Mouse (Mus musculus) adrenal gland, postnatal 10 days (tissue): ENCODE results near the gene Cadm4. TPM values are rescaled to one million over a fixed set of nuclear protein-coding genes. Genes with fewer than 3 reads are reported as not detected.
A peak's percentile ranks its signal among the peaks of the same experiment; 100 is the strongest.
"Not testable (repeated sequence)": the region's sequence is repeated elsewhere in the genome, so short reads cannot be mapped to it uniquely, and the experiment has no call there.

ENCODE experiments used
- DNase-seq: peaks from one replicate; pipeline ENCODE4 v3.0.0; 2021; ENCODE audit warnings: mixed read lengths
- total RNA-seq, 2 experiments: library from RNA; stranded (reverse); gene quantifications; 2 replicates each; pipeline ENCODE4 v1.2.3; 2021

Gene Cadm4
- total RNA-seq, 2 experiments from 2014 or later: 6.4 to 8.6 TPM

DNA sequence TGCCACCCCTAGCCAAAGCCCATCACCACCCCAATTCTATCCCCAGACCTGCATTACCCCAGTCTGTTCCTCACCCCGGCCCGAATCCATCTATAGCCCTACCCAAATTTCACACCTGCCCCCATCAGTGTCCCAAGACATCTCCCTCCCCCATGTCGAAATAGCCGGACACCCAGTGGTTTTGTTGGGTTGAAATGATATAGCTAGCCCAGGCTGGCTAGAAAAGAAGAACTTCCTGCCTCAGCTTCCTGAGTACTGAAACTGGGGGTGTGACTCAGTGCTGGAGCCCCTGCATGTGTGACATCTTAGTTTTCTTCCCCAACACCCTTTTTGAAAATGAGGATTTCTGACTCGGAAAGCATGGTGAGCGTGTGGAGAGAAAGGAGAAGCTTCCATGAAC lies 15.0 kb upstream of the Cadm4 start:
- no peak for DNase-seq

DNA sequence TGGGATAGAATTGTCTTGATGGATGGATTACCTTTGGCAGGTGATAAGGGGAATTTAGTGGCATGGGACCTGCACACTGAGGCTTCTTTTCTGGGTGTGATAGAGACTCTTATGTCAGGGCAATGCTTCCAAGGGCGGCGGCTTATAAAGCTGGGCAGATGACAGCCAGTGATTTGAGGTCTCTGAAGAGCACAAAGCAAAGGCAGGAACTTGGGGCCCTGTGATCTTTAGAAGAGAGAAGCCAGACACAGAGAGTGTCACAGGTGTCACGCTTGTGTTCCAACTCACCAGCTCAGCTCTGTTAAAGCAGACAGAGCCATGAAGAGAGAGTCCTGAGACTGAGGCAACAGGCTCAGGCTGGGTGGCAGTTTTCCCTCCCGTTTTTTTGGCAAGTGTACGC lies 13.9 kb upstream of the Cadm4 start:
- DNase-seq: no peak

DNA sequence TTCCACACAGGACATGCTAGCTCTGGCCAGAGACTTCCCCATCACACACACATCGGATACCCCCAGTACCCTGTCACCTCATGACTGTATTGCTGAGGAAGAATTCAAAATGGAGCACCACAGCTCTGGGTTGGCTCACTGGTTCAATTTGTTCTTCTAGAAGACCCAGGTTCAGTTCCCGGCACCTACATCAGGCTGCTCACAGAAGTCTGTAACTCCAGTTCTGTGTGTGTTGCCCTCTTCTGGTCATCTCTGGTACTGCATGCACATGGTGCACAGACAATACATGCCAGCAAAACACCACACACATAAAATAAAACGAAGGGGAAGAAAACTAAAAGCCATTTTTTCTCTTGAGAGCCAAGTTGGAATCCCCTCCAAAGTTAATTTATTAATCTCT lies 12.7 kb upstream of the Cadm4 start:
- no peak for DNase-seq

DNA sequence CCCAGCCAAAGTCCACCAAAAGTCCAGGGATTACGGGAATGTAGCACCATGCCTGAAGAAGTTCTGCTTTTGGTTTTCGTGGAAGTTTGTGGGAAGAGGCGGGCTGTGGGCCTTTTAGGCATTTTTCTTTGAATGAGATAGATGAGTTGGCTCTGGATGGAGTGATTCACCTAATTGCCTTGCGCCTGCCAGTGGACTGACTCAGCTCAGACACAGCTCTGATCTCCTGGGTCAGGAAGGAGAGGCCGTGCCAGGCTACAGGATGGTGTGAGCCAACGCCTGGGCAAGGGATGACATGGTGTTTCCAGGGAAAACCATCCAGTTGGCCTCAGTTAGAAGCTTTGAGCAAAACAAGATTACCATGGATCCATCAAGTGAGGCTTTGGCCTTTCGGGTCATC lies 11.5 kb upstream of the Cadm4 start:
- DNase-seq: peak; percentile 71

DNA sequence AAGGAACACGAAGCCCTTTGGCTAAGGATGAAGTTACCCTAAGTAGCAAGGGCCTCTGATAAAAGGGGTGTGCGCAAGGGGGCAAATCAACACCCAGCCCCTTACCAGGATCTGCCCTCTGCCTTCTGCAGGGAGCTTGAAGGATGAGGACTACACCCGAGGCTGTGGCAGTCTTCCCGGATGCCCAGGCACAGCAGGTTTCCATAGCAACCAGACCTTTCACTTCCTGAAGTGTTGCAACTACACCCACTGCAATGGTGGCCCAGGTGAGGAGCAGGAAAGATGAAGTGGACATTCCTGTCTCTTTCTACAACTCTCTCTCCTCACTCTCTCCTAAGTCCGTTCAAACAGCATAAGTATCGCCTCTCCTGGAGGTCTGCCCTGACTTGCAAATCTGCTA lies 9.4 kb upstream of the Cadm4 start:
- no peak for DNase-seq

DNA sequence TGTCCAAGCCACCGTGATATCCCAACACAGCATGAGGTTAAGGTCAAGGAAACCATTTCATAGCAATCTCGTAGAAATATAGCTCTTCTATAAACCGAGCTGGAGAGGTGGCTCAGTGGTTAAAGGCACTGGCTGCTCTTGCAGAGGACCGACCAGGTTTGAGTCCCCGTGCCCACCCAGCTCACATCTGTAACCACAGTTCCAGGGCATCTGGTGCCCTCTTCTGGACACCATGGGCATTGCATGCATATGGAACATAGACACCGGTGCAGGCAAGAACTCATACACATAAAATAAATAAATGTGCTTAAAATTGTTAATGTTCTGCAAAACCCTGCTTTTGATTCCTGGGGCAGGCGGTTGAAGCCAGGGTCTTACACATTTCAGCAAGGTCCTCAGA lies 8.9 kb upstream of the Cadm4 start:
- peak; percentile 27 for DNase-seq

DNA sequence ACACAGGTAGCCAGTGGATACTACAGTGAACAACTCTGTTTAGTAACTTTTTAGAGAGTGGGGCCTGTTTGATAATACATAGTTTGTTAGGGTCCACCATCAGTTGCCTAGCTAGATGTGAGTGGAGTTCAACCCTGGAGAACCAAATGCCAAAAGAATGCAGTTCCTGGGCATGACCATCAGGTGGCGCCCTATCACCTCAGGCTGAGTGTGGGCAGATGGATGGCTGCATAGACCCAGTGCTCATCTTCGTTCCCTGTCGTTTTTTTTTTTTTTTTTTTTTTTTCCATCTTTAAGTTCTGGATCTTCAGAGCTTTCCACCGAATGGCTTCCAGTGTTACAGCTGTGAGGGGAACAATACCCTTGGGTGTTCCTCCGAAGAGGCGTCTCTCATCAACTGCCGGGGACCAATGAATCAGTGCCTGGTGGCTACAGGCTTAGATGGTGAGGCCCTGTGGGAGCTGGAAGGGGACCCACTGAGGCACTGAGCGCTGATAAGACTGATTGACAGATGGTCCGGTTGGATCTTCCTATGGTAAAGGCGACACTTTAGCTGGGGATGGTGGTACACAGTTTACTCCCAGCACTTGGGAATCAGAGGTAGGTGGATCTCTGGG lies 7.8 kb upstream of the Cadm4 start:
- DNase-seq: peak; percentile 79

DNA sequence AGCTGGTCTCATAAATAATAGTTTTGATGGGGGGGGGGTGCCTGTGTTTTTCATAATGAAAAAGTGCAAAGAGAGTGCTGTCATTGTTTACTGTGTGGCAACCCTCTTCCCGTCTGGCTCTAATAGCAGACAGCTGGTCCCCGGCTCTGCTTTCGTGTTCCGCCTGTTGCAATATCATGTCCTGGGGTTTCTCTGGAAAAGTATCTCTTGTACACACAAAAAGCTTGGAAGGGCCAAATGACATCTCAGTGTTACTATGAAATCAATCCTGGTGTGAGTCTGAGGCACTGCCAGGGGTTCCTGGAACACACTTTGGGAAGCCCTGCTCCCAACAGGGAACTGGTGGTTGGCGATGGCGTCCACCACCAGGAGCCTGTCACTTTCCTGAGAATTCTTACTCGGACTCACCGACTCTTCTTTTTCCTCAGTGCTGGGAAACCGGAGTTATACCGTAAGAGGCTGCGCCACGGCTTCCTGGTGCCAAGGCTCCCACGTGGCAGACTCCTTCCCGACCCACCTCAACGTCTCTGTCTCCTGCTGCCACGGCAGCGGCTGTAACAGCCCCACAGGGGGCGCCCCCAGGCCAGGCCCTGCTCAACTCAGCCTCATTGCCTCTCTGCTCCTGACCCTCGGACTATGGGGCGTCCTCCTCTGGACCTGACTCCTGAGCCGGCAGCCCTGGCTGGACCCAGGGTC lies 6.9 kb upstream of the Cadm4 start:
- DNase-seq: no peak

- DNase-seq: no peak
Measured at GRCm38 (mm10) chr7:24476338-24476737, 5.5 kb upstream of the Cadm4 start.

- no peak for DNase-seq
Measured at GRCm38 (mm10) chr7:24476856-24477255, 5.0 kb upstream of the Cadm4 start.

DNA sequence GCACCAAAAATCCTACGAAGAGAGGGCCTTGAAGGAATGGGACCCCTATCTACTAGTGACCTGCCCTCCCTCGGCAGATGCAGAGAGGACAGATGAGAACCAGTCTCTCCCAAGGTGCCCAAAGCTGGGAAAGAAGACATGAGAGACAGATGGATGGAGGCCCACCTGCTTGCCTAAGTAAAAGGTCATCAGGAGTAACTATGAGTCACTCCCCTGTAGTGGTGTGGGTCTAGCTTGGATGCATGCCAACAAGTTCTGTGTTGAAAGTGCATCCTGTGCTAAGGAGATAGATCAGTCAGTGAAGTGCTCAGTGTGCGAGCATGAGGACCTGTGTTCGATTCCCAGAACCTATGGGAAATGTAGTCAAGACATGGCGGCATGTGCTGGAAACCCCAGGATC lies 2.9 kb upstream of the Cadm4 start:
- no peak for DNase-seq

DNA sequence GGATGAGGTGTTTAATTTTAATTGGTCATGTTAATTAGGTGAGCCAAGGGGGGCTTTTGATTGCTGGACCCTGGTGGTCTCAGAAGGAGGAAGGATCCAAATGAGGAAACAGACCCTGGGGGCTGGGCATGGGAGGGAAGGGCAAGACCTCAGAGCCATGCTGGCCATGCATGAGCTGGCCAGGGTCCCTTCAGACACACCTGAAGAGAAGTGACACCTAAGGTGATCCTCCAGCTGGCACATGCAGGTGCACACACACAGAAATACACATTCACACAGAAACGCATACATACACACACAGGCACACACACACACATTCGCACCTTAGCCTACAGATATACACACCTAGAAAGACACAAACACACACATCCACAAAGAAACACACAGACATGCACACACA lies 2.1 kb upstream of the Cadm4 start:
- no peak for DNase-seq

DNA sequence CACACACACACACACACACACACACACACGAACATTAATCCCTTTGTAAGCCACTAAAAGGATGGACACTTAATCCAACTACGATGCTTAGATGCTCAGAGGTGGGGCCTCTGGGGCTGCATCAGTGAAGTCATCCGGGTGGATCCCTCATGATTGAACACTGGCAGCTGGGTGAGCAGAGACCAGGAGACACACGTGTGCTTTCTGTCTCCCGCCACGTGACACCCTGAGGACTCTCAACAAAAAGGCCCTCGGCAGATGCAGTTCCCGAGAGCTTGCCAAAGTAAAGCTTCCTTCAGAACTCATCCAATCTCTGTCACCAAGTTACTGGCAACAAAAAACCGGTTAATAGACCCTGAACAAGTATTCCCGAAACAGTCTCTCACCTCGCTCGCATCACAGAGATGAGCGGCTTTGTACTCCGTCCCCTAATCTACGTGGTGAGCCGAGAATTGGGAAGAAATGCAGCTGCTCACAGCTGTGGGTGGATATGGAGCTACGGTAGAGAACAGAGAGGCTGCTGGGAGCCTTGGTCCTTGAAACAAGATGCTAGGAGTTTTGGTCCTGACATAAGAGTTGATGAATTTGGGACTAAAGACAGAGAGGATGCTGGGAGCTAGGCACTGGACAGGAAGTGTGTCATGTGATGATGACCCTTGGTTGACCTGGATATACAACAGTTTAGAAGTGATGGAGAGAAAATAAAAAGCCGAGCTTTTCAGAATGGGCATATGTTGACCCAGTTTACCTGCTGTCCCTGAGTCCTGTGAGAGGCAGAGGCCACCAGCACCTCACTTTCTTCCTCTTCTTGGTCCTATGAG lies 1.5 kb upstream of the Cadm4 start:
- no peak for DNase-seq

DNA sequence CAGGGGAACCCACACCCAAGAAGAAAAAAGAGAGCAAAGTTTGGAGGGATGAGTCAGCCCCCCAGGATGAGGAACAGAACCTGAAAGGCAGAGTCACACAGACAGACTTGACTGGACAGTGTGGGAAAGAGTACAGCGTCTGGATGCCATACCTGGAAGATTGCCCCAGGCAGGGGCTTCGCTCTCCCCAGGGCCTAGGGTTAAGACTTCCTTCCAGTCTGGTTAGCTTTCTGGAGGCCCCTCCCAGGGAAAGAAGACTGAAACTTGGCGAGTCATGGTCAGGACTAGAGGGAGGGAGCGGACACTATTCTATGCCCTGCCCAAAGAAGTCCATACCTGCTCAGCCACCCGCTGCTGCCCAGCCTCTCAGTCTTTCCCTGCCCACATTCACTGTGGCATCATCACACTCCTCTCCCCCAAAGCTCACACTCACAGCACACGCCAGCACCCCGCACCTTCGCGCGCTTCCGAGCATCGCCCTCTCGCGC lies 793 bp upstream of the Cadm4 start:
- DNase-seq: no peak

GRCm38 (mm10) chr7:24482208-24483020 lies 591 bp downstream of the Cadm4 start:
- no peak for DNase-seq

DNA sequence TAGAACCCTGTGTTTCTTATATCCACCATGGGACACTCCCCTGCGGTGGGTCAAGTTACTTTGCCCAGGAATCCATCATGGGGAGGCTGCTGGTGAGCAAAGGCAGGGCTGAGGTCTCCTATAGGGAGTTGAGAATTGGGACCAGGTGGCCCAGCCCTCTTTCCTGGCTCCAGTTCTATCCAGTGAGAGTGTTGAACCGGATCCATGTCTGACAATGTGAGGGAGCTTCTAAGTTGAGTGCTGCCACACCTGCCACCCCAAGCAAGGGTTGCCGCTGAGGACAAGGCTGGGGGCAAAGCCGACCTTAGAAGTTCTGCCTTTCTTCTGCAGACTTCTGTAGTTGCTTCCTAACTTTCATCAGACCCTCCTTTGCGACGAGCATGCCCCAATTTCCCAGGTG lies 1.5 kb downstream of the Cadm4 start:
- DNase-seq: not testable (repeated sequence)

GRCm38 (mm10) chr7:24485481-24485880 lies 3.7 kb downstream of the Cadm4 start:
- no peak for DNase-seq

GRCm38 (mm10) chr7:24486654-24487130 lies 4.9 kb downstream of the Cadm4 start:
- no peak for DNase-seq

DNA sequence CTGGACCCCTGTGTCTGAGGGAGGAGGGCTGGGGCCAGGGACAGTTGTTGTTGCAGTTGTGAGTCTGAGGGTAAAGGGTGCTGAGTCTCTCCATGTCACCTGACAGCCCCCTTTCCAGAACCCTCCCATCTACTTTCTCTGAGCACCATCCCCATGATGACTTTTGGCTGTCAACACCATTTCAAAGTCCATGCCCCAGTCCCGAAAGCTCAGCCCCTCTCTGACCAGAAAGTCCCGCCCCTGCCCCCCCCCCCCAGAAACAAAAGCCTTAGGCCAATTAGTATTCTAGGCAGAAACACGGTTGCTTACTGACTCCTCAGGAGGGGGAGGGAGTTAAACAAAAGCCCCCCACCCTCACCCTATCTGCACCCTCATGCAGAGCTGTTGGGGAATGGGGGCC lies 5.6 kb downstream of the Cadm4 start:
- no peak for DNase-seq

- no peak for DNase-seq
Measured at GRCm38 (mm10) chr7:24488303-24488702, 6.5 kb downstream of the Cadm4 start.

- no peak for DNase-seq
Measured at GRCm38 (mm10) chr7:24499856-24500577, 18.2 kb downstream of the Cadm4 start.

- DNase-seq: peak; percentile 48
Measured at GRCm38 (mm10) chr7:24500929-24501328, 19.1 kb downstream of the Cadm4 start.
